Mouse (Mus musculus) liver, adult (tissue): Measurements from ENCODE around the gene Akr1b7.

Experiments used
- GATA4 ChIP-seq: IDR thresholded peaks from 2 replicates; pipeline ENCODE4 v1.6.1; 2014; ENCODE audit warnings: mild to moderate bottlenecking, low read length; ENCODE audit not compliant: insufficient replicate concordance

The Akr1b7 gene

GRCm38 (mm10) chr6:34412023-34412422, at the start of gene Akr1b7:
Gene Akr1b7, plus strand, starts transcription at chr6:34412334.
- peak; percentile 62; the same call in 1 of the 2 replicates for TF ChIP-seq GATA4

- no peak for TF ChIP-seq GATA4
Measured at GRCm38 (mm10) chr6:34364217-34365136, 47.7 kb upstream of the Akr1b7 start.

- no peak for TF ChIP-seq GATA4
Measured at GRCm38 (mm10) chr6:34367998-34368397, 44.1 kb upstream of the Akr1b7 start.

GRCm38 (mm10) chr6:34370081-34370480, 42.1 kb upstream of the Akr1b7 start:
- no peak for TF ChIP-seq GATA4

GRCm38 (mm10) chr6:34371700-34372351, 40.3 kb upstream of the Akr1b7 start:
- TF ChIP-seq GATA4, result no peak

GRCm38 (mm10) chr6:34373841-34374240, 38.3 kb upstream of the Akr1b7 start:
- TF ChIP-seq GATA4, result no peak

- no peak for TF ChIP-seq GATA4
Measured at GRCm38 (mm10) chr6:34383401-34383800, 28.7 kb upstream of the Akr1b7 start.

GRCm38 (mm10) chr6:34384110-34384661, 27.9 kb upstream of the Akr1b7 start, which contains the start of gene Akr1b10:
Gene Akr1b10, plus strand, starts transcription at chr6:34384218.
- TF ChIP-seq GATA4, result no peak

- no peak for TF ChIP-seq GATA4
Measured at GRCm38 (mm10) chr6:34384701-34385370, 27.3 kb upstream of the Akr1b7 start.

- TF ChIP-seq GATA4, result no peak
Measured at GRCm38 (mm10) chr6:34388420-34389156, 23.5 kb upstream of the Akr1b7 start.

GRCm38 (mm10) chr6:34395897-34396296, 16.2 kb upstream of the Akr1b7 start:
- no peak for TF ChIP-seq GATA4

- no peak for TF ChIP-seq GATA4
Measured at GRCm38 (mm10) chr6:34398431-34398830, 13.7 kb upstream of the Akr1b7 start.

- TF ChIP-seq GATA4, result no peak
Measured at GRCm38 (mm10) chr6:34399606-34400220, 12.4 kb upstream of the Akr1b7 start.

GRCm38 (mm10) chr6:34400696-34401095, 11.4 kb upstream of the Akr1b7 start:
- TF ChIP-seq GATA4, result no peak
